In genomic region chr15:57408498-57408897, GRCm38 (mm10) we compare ENCODE assay signal across 7 mouse cellular contexts.
DNase-seq lines count a peak whose midpoint lies in the region; ATAC-seq and TF ChIP-seq lines count a peak whose summit lies in the region.

No protein-coding gene starts in this region.

- H3K36me3 ChIP-seq in liver, postnatal 0 days (replicated peaks; ENCODE audit: insufficient read depth, low read length), result no peaks in the 10 kb centered on the region
- no peaks in the 10 kb centered on the region for H3K36me3 ChIP-seq in liver, embryonic 11.5 days (ENCODE audit: control insufficient read depth, insufficient read depth, low read length)
- no peaks in the 10 kb centered on the region for H3K36me3 ChIP-seq in forebrain, postnatal 0 days (ENCODE audit: insufficient read depth)
- H3K36me3 ChIP-seq in midbrain, embryonic 14.5 days (ENCODE audit: control insufficient read depth, insufficient read depth, low read length), result no peaks in the 10 kb centered on the region

- 45% methylated on average over 2 of the region's 2 CpGs for WGBS in liver, postnatal 0 days (ENCODE audit: insufficient replicate concordance)
- WGBS in liver, embryonic 11.5 days, result 40% methylated on average over 2 of the region's 2 CpGs
- WGBS in forebrain, postnatal 0 days, result 40% methylated on average over 2 of the region's 2 CpGs
- 47% methylated on average over 2 of the region's 2 CpGs for WGBS in midbrain, embryonic 14.5 days

- DNase-seq in liver, postnatal 0 days, result no peak
- DNase-seq in liver, embryonic 11.5 days (ENCODE audit: low spot score), result no peak
- DNase-seq in brain, embryonic 14.5 days (ENCODE audit: low read depth), result peak; percentile 70
- DNase-seq in forebrain, postnatal 0 days, result peak; percentile 68
- peak; percentile 79 for DNase-seq in midbrain, embryonic 14.5 days
- no peak for DNase-seq in adrenal gland, postnatal 4 days (ENCODE audit: low spot score in 2 of 2)
- no peak for DNase-seq in spleen, postnatal 10 days (ENCODE audit: low spot score in 2 of 2)

- no peaks in the 10 kb centered on the region for H3K9me3 ChIP-seq in liver, postnatal 0 days (ENCODE audit: low read length)
- no peaks in the 10 kb centered on the region for H3K9me3 ChIP-seq in liver, embryonic 11.5 days (ENCODE audit: control insufficient read depth, low read length)
- no peaks in the 10 kb centered on the region for H3K9me3 ChIP-seq in forebrain, postnatal 0 days (ENCODE audit: low read length)
- no peaks in the 10 kb centered on the region for H3K9me3 ChIP-seq in midbrain, embryonic 14.5 days (ENCODE audit: control insufficient read depth, low read length)

- TF ChIP-seq EP300 in liver, postnatal 0 days (IDR thresholded peaks at IDR 0.05; ENCODE audit: low read depth), result no peak

- H3K27me3 ChIP-seq in liver, postnatal 0 days (ENCODE audit: insufficient read depth, low read length), result no peaks in the 10 kb centered on the region
- H3K27me3 ChIP-seq in liver, embryonic 11.5 days (replicated peaks; ENCODE audit: control insufficient read depth, insufficient read depth, low read length), result no peaks in the 10 kb centered on the region
- no peaks in the 10 kb centered on the region for H3K27me3 ChIP-seq in forebrain, postnatal 0 days (ENCODE audit: insufficient read depth, low read length)
- no peaks in the 10 kb centered on the region for H3K27me3 ChIP-seq in midbrain, embryonic 14.5 days (ENCODE audit: control insufficient read depth, insufficient read depth, low read length)

- no peak overlapping the region for H3K9ac ChIP-seq in liver, postnatal 0 days (replicated peaks)
- no peak overlapping the region for H3K9ac ChIP-seq in liver, embryonic 11.5 days (ENCODE audit: low read depth, low read length)
- H3K9ac ChIP-seq in forebrain, postnatal 0 days, result no peak overlapping the region
- H3K9ac ChIP-seq in midbrain, embryonic 14.5 days (replicated peaks; ENCODE audit: low read length), result no peak overlapping the region

- H3K4me3 ChIP-seq in liver, postnatal 0 days (ENCODE audit: low read depth, low read length), result no peak overlapping the region
- no peak overlapping the region for H3K4me3 ChIP-seq in liver, embryonic 11.5 days (ENCODE audit: low read depth, low read length)
- H3K4me3 ChIP-seq in forebrain, postnatal 0 days (ENCODE audit: low read depth, low read length), result no peak overlapping the region
- no peak overlapping the region for H3K4me3 ChIP-seq in midbrain, embryonic 14.5 days (replicated peaks; ENCODE audit: low read depth, low read length)

- 0 out of 2 replicates have a peak, but pooled peaks have one; percentile 26 for TF ChIP-seq CTCF in liver, postnatal 0 days (IDR thresholded peaks at IDR 0.05; ENCODE audit: low read depth)
- TF ChIP-seq CTCF in brain, embryonic 14.5 days (IDR thresholded peaks at IDR 0.05; ENCODE audit: borderline replicate concordance, extremely low read depth, insufficient read depth, insufficient read length), result peak; percentile 53; the same call in 1 of the 2 replicates
- peak; percentile 74 for TF ChIP-seq CTCF in forebrain, postnatal 0 days (IDR thresholded peaks at IDR 0.05; ENCODE audit: low read depth)

- no peak for ATAC-seq in liver, postnatal 0 days
- ATAC-seq in liver, embryonic 11.5 days (replicated peaks; ENCODE audit: low FRiP score), result no peak
- ATAC-seq in forebrain, postnatal 0 days, result no peak
- 0 out of 2 replicates have a peak, but pooled peaks have one; percentile 46 for ATAC-seq in midbrain, embryonic 14.5 days (ENCODE audit: low FRiP score, low TSS enrichment)

- no peaks in the 10 kb centered on the region for H3K4me1 ChIP-seq in liver, postnatal 0 days (ENCODE audit: insufficient read depth)
- H3K4me1 ChIP-seq in liver, embryonic 11.5 days (replicated peaks; ENCODE audit: control insufficient read depth, insufficient read depth, low read length), result no peaks in the 10 kb centered on the region
- H3K4me1 ChIP-seq in forebrain, postnatal 0 days (ENCODE audit: insufficient read depth), result no peaks in the 10 kb centered on the region
- no peaks in the 10 kb centered on the region for H3K4me1 ChIP-seq in midbrain, embryonic 14.5 days (ENCODE audit: control insufficient read depth, insufficient read depth, low read length)

- H3K4me2 ChIP-seq in liver, postnatal 0 days (ENCODE audit: low read depth, low read length), result no peak overlapping the region
- H3K4me2 ChIP-seq in liver, embryonic 11.5 days, result no peak overlapping the region
- H3K4me2 ChIP-seq in forebrain, postnatal 0 days (ENCODE audit: low read depth), result no peak overlapping the region
- no peak overlapping the region for H3K4me2 ChIP-seq in midbrain, embryonic 14.5 days (ENCODE audit: low read length)

- no peak for TF ChIP-seq POLR2A in brain, embryonic 14.5 days (IDR thresholded peaks at IDR 0.05; ENCODE audit: borderline replicate concordance, extremely low read depth, insufficient read depth, insufficient read length, poor library complexity, severe bottlenecking)

- H3K27ac ChIP-seq in liver, postnatal 0 days (ENCODE audit: low read depth), result no peak overlapping the region
- no peak overlapping the region for H3K27ac ChIP-seq in liver, embryonic 11.5 days (ENCODE audit: low read depth, low read length)
- H3K27ac ChIP-seq in forebrain, postnatal 0 days (ENCODE audit: low read depth, low read length), result no peak overlapping the region
- H3K27ac ChIP-seq in midbrain, embryonic 14.5 days (replicated peaks; ENCODE audit: low read depth, low read length), result no peak overlapping the region

Comparison
In these comparisons a context has a peak if more than half of its experiments do, and no peak if none do; other contexts are left out.
1. DNase-seq: peak in brain, embryonic 14.5 days (single experiment), forebrain, postnatal 0 days (single experiment) and midbrain, embryonic 14.5 days (single experiment); none in liver, postnatal 0 days (single experiment), liver, embryonic 11.5 days (single experiment), adrenal gland, postnatal 4 days (0 of 2) and spleen, postnatal 10 days (0 of 2).
2. Peak in every context shown above with its lines, with median percentiles within 50 percentile points of each other: CTCF ChIP-seq.